Mouse (Mus musculus): ENCODE data around the gene Neb.

- TF ChIP-seq CTCF (IDR thresholded peaks at IDR 0.05; ENCODE audit: low read depth) (no peak), EP300 (IDR thresholded peaks at IDR 0.05; ENCODE audit: low read depth) (no peak)
These were observed 44.8 kb upstream of the Neb start for GRCm38 (mm10) chr2:52422871-52423610.
